Mouse (Mus musculus): ENCODE measurements at regions not wholly inside any gene's neighbourhood (a gene's known extent, or its start where the extent isn't known, plus 50 kb on each side); places are given as distances from the start of the nearest gene placed in this dataset.

- TF ChIP-seq CTCF (IDR thresholded peaks at IDR 0.05; ENCODE audit: low read depth) (no peak), EP300 (IDR thresholded peaks at IDR 0.05; ENCODE audit: low read depth) (no peak)
Measured at GRCm38 (mm10) chr4:87593644-87594043, 363.4 kb upstream of the Slc24a2 start.

Measured in liver, postnatal 0 days (tissue).